Mouse (Mus musculus): ENCODE data around the gene Nacc2. TPM values are rescaled to one million over a fixed set of nuclear protein-coding genes. Genes with fewer than 3 reads are reported as not detected.

The Nacc2 gene
- polyA plus RNA-seq, 1 experiment from 2014 or later = 3.2 TPM

DNA sequence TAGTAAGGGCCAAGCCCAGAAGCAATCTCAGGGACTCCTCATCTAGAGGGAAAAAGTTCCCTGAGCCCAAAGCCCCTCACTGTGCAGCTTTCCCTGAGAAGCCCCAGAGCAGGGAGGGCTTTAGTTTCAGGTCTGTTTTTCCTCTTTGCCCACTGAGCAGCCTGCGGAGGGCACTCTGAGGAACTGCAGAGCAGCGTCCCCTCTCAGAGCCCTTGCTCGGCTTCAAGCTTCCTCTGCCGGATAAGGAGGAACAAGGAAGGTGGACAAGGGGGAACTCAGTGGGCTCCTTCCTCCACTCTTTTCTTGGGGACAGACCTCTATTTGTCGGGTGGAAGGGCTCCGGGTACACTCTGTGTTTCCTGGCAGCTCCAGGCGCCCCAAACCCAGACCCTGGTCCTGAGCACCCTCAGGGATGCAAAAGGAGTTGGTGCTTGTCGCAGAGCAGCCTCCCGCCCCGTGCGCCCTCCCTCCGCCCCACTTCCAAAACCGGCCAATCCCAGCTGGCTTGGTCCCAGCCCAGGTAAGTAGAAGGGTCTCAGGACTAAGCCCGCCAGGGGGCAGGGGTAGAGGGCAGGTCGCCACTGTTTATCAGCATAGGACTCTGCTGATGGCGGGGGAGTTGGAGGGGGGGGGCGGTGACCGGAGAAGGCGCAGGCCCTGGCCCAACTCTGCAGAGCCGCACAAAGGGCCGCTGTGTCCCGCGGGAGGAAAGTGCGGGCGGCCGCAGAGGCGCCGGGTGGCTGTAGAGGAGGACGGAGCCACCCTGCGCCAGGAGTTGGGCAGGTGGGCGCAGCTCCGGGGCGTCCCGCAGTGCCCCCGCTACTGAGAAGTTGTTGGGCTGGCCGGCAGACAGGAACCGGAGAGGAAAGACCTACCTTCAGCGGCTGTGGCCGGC, 31.9 kb downstream of the Nacc2 start:
- 3% methylated on average over 39 of the region's 39 CpGs for WGBS (ENCODE audit: insufficient replicate concordance)
- Histone ChIP-seq H3K36me3 (no peaks in the 10 kb centered on the region), H3K4me1 (peaks cover 55% of the 10 kb centered on the region), H3K27ac (no peak overlapping the region; the same call in none of the 2 replicates), H3K9ac (peak overlapping the region; percentile 51), H3K4me2 (peak overlapping the region; percentile 78), H3K4me3 (peak overlapping the region; percentile 56), H3K27me3 (replicated peaks) (peaks cover 70% of the 10 kb centered on the region), H3K9me3 (replicated peaks) (no peaks in the 10 kb centered on the region)
- ATAC-seq = no peak

DNA sequence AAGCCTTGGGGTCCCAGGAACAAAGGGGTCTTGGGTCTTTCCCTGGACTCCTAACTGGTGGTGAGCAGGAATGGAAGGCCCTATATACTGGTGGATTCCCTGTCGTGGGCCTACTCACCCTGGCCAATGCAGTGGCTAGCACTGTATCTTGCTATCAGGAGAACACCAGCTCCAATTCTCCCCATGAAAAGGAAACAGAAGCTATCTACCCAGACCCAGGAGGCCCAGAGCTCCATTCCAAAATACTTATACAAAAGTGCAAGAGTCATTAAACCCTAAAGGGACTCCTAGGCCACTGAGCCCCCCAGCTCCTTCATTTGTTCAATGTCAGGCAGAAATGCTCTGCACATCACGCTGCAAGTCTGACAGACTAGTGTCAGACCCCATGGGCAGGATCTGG, 34.0 kb downstream of the Nacc2 start:
- WGBS (ENCODE audit: insufficient replicate concordance) = 44% methylated on average over 2 of the region's 2 CpGs
- no peaks in the 10 kb centered on the region for H3K9me3 ChIP-seq (replicated peaks)
- peaks cover 55% of the 10 kb centered on the region for H3K27me3 ChIP-seq (replicated peaks)
- H3K4me2 ChIP-seq = peak overlapping the region; percentile 20; the same call in 1 of the 2 replicates
- H3K36me3 ChIP-seq = no peaks in the 10 kb centered on the region
- peak overlapping the region; percentile 97 for H3K27ac ChIP-seq
- no peak overlapping the region for H3K4me3 ChIP-seq
- 0 out of 2 replicates have a peak, but pooled peaks have one; percentile 16 for ATAC-seq
- peak overlapping the region; percentile 40; the same call in 1 of the 2 replicates for H3K9ac ChIP-seq
- H3K4me1 ChIP-seq = peaks cover 65% of the 10 kb centered on the region

DNA sequence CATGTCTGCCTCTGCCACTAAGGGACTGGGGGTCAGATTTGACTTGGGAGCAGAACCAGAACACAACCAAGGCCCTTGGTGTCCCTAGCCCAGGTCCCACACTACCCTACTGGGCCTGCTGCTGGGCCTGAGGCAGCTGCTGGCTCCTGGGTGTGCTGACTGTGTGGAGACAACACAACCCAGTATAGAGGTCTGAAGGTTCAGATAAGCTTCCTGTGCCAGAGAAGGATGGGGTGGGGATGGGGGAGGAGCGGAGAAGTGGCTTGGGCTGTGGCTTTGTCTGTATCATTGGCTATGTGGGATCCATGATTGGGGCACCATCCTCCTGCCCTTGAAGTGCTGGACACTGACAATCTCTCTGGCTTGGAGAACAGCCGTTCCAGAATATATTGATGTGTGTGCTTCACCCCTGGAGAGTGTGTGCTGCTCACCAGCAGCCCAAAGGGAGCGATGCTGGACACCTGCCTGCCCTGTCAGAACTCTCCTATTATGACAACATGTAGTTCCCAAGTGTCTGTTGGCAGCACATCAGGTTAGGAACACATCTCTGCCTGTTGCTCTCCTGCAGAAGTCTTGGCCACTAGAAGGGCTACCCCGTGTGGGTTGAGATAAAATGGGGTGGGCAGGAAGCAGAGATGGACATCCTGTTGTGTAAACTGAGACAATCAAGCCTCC, 36.0 kb downstream of the Nacc2 start:
- no peak overlapping the region for H3K4me3 ChIP-seq
- 29% methylated on average over 4 of the region's 4 CpGs for WGBS (ENCODE audit: insufficient replicate concordance)
- peak; percentile 99 for ATAC-seq
- peaks cover 35% of the 10 kb centered on the region for H3K27me3 ChIP-seq (replicated peaks)
- H3K36me3 ChIP-seq = no peaks in the 10 kb centered on the region
- H3K4me2 ChIP-seq = peak overlapping the region; percentile 51
- H3K4me1 ChIP-seq = peaks cover 60% of the 10 kb centered on the region
- peak overlapping the region; percentile 72 for H3K9ac ChIP-seq
- peak overlapping the region; percentile 97 for H3K27ac ChIP-seq
- no peaks in the 10 kb centered on the region for H3K9me3 ChIP-seq (replicated peaks)

- WGBS (ENCODE audit: insufficient replicate concordance) = 46% methylated on average over 4 of the region's 4 CpGs
- H3K9me3 ChIP-seq (replicated peaks) = no peaks in the 10 kb centered on the region
- H3K27me3 ChIP-seq (replicated peaks) = peaks cover 30% of the 10 kb centered on the region
- H3K4me1 ChIP-seq = peaks cover 55% of the 10 kb centered on the region
- no peaks in the 10 kb centered on the region for H3K36me3 ChIP-seq
- peak overlapping the region; percentile 97 for H3K27ac ChIP-seq
- H3K9ac ChIP-seq = peak overlapping the region; percentile 72
- H3K4me2 ChIP-seq = peak overlapping the region; percentile 51
- H3K4me3 ChIP-seq = no peak overlapping the region
- ATAC-seq = peak; percentile 48
These were observed 36.5 kb downstream of the Nacc2 start for GRCm38 (mm10) chr2:26086505-26086904.

DNA sequence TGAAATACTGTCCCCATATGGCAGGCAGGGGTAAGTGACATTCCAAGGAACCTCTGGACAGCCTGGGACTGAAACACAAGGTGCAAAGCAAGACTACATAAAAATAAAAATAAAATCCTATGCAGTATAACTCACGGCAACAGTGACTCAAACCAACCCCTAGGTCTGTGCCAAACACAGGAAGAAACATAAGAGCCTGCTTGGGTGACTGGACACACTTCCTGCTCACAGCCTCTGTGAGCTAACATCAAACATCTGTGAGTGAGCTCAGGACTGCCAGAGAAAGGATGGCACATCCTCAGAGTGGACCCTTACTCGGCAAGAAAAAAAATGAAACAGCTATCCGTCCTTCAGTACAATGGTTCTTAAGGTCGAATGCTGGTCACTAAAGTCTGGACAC, 40.1 kb downstream of the Nacc2 start:
- no peak overlapping the region for H3K4me3 ChIP-seq
- H3K27ac ChIP-seq = no peak overlapping the region
- peaks cover 28% of the 10 kb centered on the region for H3K4me1 ChIP-seq
- H3K9me3 ChIP-seq (replicated peaks) = no peaks in the 10 kb centered on the region
- H3K9ac ChIP-seq = no peak overlapping the region
- H3K27me3 ChIP-seq (replicated peaks) = peaks cover 8% of the 10 kb centered on the region; the same call in 1 of the 2 replicates
- no peak for ATAC-seq
- WGBS (ENCODE audit: insufficient replicate concordance) = 71% methylated on average over 4 of the region's 4 CpGs
- no peaks in the 10 kb centered on the region for H3K36me3 ChIP-seq
- H3K4me2 ChIP-seq = no peak overlapping the region

- Histone ChIP-seq H3K9me3 (replicated peaks) (no peaks in the 10 kb centered on the region), H3K4me1 (peaks cover 7% of the 10 kb centered on the region), H3K27ac (no peak overlapping the region), H3K4me2 (no peak overlapping the region), H3K36me3 (no peaks in the 10 kb centered on the region), H3K27me3 (replicated peaks) (peaks cover 8% of the 10 kb centered on the region; the same call in 1 of the 2 replicates), H3K9ac (no peak overlapping the region), H3K4me3 (no peak overlapping the region)
- 68% methylated on average over 3 of the region's 3 CpGs for WGBS (ENCODE audit: insufficient replicate concordance)
- ATAC-seq = no peak
These were observed 42.2 kb downstream of the Nacc2 start for GRCm38 (mm10) chr2:26080830-26081229.

DNA sequence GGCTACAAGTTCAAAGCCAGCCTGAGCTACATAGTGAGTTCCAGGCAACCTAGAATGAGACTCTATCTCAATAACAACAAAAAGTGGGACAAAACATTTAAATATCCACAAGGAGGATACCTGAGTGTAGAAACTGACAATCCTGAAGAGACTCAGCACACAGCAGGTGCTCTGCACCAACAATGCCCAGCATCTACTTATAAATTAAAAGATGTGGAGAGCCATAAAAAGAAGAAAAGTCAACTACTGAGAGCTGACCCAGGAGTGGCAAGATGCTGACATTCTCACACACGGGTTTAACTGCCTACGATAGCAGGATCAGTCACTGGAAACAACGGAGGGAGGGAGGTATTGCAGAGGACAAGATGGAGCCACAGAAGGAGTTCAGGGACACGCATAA, 43.6 kb downstream of the Nacc2 start:
- Histone ChIP-seq H3K9ac (no peak overlapping the region), H3K4me2 (no peak overlapping the region), H3K9me3 (replicated peaks) (no peaks in the 10 kb centered on the region), H3K4me1 (no peaks in the 10 kb centered on the region), H3K4me3 (no peak overlapping the region), H3K27me3 (replicated peaks) (peaks cover 8% of the 10 kb centered on the region; the same call in 1 of the 2 replicates), H3K27ac (no peak overlapping the region), H3K36me3 (no peaks in the 10 kb centered on the region)
- ATAC-seq = no peak
- WGBS (ENCODE audit: insufficient replicate concordance) = 69% methylated on average over 4 of the region's 4 CpGs

DNA sequence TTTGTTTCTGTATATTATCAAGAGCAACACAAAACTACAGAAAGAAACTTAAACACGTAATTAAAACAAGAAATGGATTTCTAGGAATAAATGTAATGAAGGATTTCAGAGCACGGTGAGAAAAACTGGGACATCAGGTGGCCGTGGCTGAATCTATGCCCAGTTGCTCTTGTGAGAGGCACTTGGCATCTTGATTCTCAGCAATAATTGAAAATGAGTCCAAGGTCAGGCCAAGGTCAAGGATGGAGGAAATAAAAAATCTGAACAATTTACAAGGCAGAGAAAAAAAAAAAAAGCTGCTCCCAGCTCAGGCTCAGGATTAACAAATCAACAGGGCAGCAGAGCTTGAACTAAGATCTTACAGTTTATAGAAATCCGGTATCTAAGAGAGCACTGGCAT, 46.0 kb downstream of the Nacc2 start:
- H3K36me3 ChIP-seq = no peaks in the 10 kb centered on the region
- H3K27ac ChIP-seq = no peak overlapping the region
- H3K4me2 ChIP-seq = no peak overlapping the region
- no peak overlapping the region for H3K9ac ChIP-seq
- ATAC-seq = no peak
- no peak overlapping the region for H3K4me3 ChIP-seq
- no peaks in the 10 kb centered on the region for H3K4me1 ChIP-seq
- 81% methylated on average over 4 of the region's 4 CpGs for WGBS (ENCODE audit: insufficient replicate concordance)
- no peaks in the 10 kb centered on the region for H3K9me3 ChIP-seq (replicated peaks)
- H3K27me3 ChIP-seq (replicated peaks) = peaks cover 8% of the 10 kb centered on the region; the same call in 1 of the 2 replicates

GRCm38 (mm10) chr2:26076121-26076520, 46.9 kb downstream of the Nacc2 start:
- H3K27me3 ChIP-seq (replicated peaks) = peaks cover 11% of the 10 kb centered on the region; the same call in 1 of the 2 replicates
- 60% methylated on average over 2 of the region's 2 CpGs for WGBS (ENCODE audit: insufficient replicate concordance)
- no peak for ATAC-seq
- H3K36me3 ChIP-seq = no peaks in the 10 kb centered on the region
- no peaks in the 10 kb centered on the region for H3K9me3 ChIP-seq (replicated peaks)
- no peak overlapping the region for H3K4me2 ChIP-seq
- no peak overlapping the region for H3K4me3 ChIP-seq
- no peak overlapping the region for H3K9ac ChIP-seq
- H3K4me1 ChIP-seq = no peaks in the 10 kb centered on the region
- no peak overlapping the region for H3K27ac ChIP-seq

DNA sequence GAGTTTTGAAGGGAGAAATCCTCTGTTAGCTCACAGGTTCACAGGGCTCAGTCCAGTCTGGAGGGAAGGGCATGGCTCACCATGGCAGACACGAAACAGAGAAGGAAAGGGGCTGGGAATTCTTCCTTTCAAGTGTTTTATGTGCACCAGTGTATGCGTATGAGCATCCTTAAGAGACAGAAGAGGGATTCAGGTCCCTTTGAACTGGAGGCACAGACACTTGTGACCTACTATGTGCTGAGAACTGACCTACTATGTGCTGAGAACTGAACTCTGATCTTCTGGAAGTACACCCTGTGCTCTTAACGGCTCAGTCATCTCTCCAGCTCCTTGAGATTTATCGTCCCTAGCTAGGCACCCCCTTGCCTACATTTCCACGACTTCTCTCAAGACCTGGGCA, 48.5 kb downstream of the Nacc2 start:
- no peak for ATAC-seq
- Histone ChIP-seq H3K4me3 (no peak overlapping the region), H3K9ac (no peak overlapping the region), H3K27ac (no peak overlapping the region), H3K36me3 (no peaks in the 10 kb centered on the region), H3K4me2 (no peak overlapping the region), H3K9me3 (replicated peaks) (no peaks in the 10 kb centered on the region), H3K4me1 (no peaks in the 10 kb centered on the region), H3K27me3 (replicated peaks) (peaks cover 8% of the 10 kb centered on the region; the same call in 1 of the 2 replicates)
- 70% methylated on average over 5 of the region's 5 CpGs for WGBS (ENCODE audit: insufficient replicate concordance)

DNA sequence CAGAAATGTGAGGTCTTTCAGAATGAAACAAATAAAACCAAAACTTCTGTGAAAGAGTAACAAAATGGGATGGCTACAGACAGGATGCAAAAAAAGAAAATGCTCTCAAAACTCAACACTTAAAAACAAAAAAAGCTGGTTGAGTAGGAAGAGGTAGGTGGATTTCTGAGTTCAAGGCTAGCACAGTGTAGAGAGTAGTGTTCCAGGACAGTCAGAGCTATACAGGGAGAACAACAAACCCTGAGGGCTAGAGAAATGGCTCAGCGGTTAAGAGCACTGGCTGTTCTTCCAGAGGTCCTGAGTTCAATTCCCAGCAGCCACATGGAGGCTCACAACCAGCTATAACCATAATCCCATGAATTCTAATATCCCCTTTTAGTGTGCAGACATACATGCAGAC, 54.4 kb downstream of the Nacc2 start:
- 77% methylated on average over 1 of the region's 1 CpGs for WGBS (ENCODE audit: insufficient replicate concordance)
- peaks cover 19% of the 10 kb centered on the region for H3K4me1 ChIP-seq
- no peak for ATAC-seq
- H3K4me3 ChIP-seq = no peak overlapping the region
- peak overlapping the region; percentile 34; the same call in 1 of the 2 replicates for H3K27ac ChIP-seq
- H3K36me3 ChIP-seq = no peaks in the 10 kb centered on the region
- no peaks in the 10 kb centered on the region for H3K9me3 ChIP-seq (replicated peaks)
- H3K27me3 ChIP-seq (replicated peaks) = peaks cover 16% of the 10 kb centered on the region; the same call in 1 of the 2 replicates
- no peak overlapping the region for H3K9ac ChIP-seq
- 0 out of 2 replicates have a peak overlapping the region, but pooled peaks have one; percentile 11 for H3K4me2 ChIP-seq

DNA sequence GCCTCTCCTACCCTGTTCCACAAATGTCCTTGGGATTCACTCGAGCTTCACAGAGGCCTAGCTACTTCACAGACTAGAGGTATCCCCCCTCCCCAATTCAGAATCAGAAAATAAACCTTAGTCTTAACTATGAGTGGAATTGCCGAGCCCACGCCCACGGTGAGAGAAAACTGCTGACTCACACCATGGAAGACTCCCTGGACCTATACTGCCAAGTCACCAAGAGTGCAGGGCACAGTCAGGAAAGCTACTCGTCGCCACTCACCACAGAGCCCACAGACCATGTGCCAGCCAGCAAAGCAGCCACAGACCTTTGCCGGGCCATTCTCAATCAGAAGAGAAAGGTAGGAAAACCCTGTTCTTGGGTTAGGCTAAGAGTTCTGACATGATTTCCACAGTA, 54.8 kb downstream of the Nacc2 start:
- Histone ChIP-seq H3K27ac (peak overlapping the region; percentile 34; the same call in 1 of the 2 replicates), H3K27me3 (replicated peaks) (peaks cover 16% of the 10 kb centered on the region; the same call in 1 of the 2 replicates), H3K9me3 (replicated peaks) (no peaks in the 10 kb centered on the region), H3K36me3 (no peaks in the 10 kb centered on the region), H3K9ac (no peak overlapping the region; the same call in 1 of the 2 replicates), H3K4me2 (0 out of 2 replicates have a peak overlapping the region, but pooled peaks have one; percentile 11), H3K4me1 (peaks cover 23% of the 10 kb centered on the region), H3K4me3 (no peak overlapping the region)
- WGBS (ENCODE audit: insufficient replicate concordance) = 46% methylated on average over 7 of the region's 7 CpGs
- ATAC-seq = peak; percentile 85

All from liver, embryonic 12.5 days (tissue).